Mouse (Mus musculus) lung, postnatal 0 days (tissue): ENCODE results near the gene Mlf2. TPM values are rescaled to one million over a fixed set of nuclear protein-coding genes. Genes with fewer than 3 reads are reported as not detected.

Experiments used
- ATAC-seq: fragments of 200-750 bp; cut with Nextera tagmentation; 2 replicates; pipeline ENCODE4 v1.8.0; 2017; ENCODE audit warnings: moderate library complexity
- DNase-seq: peaks from one replicate; pipeline ENCODE4 v3.0.0-alpha.2; 2016; ENCODE audit warnings: low spot score
- H3K27ac ChIP-seq: fragments of 300-500 bp; sonication (generic); 2 replicates; pipeline ENCODE4 v1.5.1; 2014; ENCODE audit warnings: antibody characterized with exemption, mild to moderate bottlenecking, low read length, mixed read lengths
- H3K27me3 ChIP-seq: fragments of 300-500 bp; sonication (generic); replicated peaks from 2 replicates; pipeline ENCODE4 v1.6.1; 2014; ENCODE audit warnings: low read length, mixed read lengths; ENCODE audit not compliant: insufficient read depth
- H3K36me3 ChIP-seq: fragments of 300-500 bp; sonication (generic); 2 replicates; pipeline ENCODE4 v1.6.1; 2014; ENCODE audit warnings: low read length, mixed read lengths; ENCODE audit not compliant: insufficient read depth
- H3K4me1 ChIP-seq: fragments of 300-500 bp; sonication (generic); 2 replicates; pipeline ENCODE4 v1.6.1; 2014; ENCODE audit warnings: antibody characterized with exemption, low read depth, low read length, mixed read lengths; ENCODE audit not compliant: insufficient read depth
- H3K4me2 ChIP-seq: fragments of 300-500 bp; sonication (generic); replicated peaks from 2 replicates; pipeline ENCODE4 v1.6.1; 2014; ENCODE audit warnings: low read depth, mild to moderate bottlenecking, low read length, moderate library complexity, mixed read lengths
- H3K4me3 ChIP-seq: fragments of 300-500 bp; sonication (generic); 2 replicates; pipeline ENCODE4 v1.5.1; 2014; ENCODE audit warnings: low read depth, low read length
- H3K9ac ChIP-seq: fragments of 300-500 bp; sonication (generic); replicated peaks from 2 replicates; pipeline ENCODE4 v1.6.1; 2014; ENCODE audit warnings: low read depth, mild to moderate bottlenecking
- H3K9me3 ChIP-seq: fragments of 300-500 bp; sonication (generic); 2 replicates; pipeline ENCODE4 v1.6.1; 2016; ENCODE audit warnings: low read length, mixed read lengths
- CTCF ChIP-seq: IDR thresholded peaks from 2 replicates; pipeline ENCODE4 v1.5.1; 2016; ENCODE audit warnings: antibody characterized with exemption, mild to moderate bottlenecking
- EP300 ChIP-seq: IDR thresholded peaks from 2 replicates; pipeline ENCODE4 v1.6.1; 2016; ENCODE audit warnings: antibody characterized with exemption, mild to moderate bottlenecking, control low read depth
- WGBS: fragments of 180-500 bp; shearing (Covaris S2); extraction: QIAGEN DNeasy Blood & Tissue Kit; methylation state at CpG from one replicate; pipeline ENCODE4 v1.1.7; 2014; 5-methylcytosine and 5-hydroxymethylcytosine counted together
- polyA plus RNA-seq: library from polyadenylated mRNA; unstranded; fragments of >200 nt; fragmentation: Nextera tagmentation; extraction: Ambion mirVana; gene quantifications from 2 replicates; pipeline ENCODE4 v1.2.1, GENCODE M21; 2015

Gene Mlf2
- polyA plus RNA-seq, 1 experiment from 2014 or later = 289 TPM

GRCm38 (mm10) chr6:124915942-124916694 lies 15.1 kb upstream of the Mlf2 start:
- DNase-seq = no peak
- H3K27me3 ChIP-seq = no peaks in the 10 kb centered on the region
- H3K4me1 ChIP-seq = peaks cover 19% of the 10 kb centered on the region; the same call in 1 of the 2 replicates
- TF ChIP-seq CTCF = no peak
- no peak for TF ChIP-seq EP300
- peak overlapping the region; percentile 100 for H3K27ac ChIP-seq
- no peak for ATAC-seq
- peak overlapping the region; percentile 98 for H3K9ac ChIP-seq
- 5% methylated on average over 12 of the region's 12 CpGs for WGBS
- H3K36me3 ChIP-seq = peaks cover 9% of the 10 kb centered on the region; the same call in 1 of the 2 replicates
- H3K4me3 ChIP-seq = peak overlapping the region; percentile 97
- peak overlapping the region; percentile 94 for H3K4me2 ChIP-seq
- no peaks in the 10 kb centered on the region for H3K9me3 ChIP-seq

- Histone ChIP-seq H3K9ac (peak overlapping the region; percentile 98), H3K27ac (peak overlapping the region; percentile 100), H3K36me3 (peaks cover 9% of the 10 kb centered on the region; the same call in 1 of the 2 replicates), H3K4me3 (peak overlapping the region; percentile 97), H3K27me3 (no peaks in the 10 kb centered on the region), H3K9me3 (no peaks in the 10 kb centered on the region), H3K4me1 (peaks cover 25% of the 10 kb centered on the region; the same call in 1 of the 2 replicates), H3K4me2 (peak overlapping the region; percentile 94)
- DNase-seq (peak; percentile 93), ATAC-seq (peak; percentile 75)
- WGBS = 2% methylated on average over 40 of the region's 67 CpGs
- TF ChIP-seq CTCF = peak; percentile 67
- peak; percentile 26; the same call in 1 of the 2 replicates for TF ChIP-seq EP300
Measured at GRCm38 (mm10) chr6:124916695-124917517, 14.3 kb upstream of the Mlf2 start.

GRCm38 (mm10) chr6:124917518-124918330 lies 13.5 kb upstream of the Mlf2 start:
- Histone ChIP-seq H3K4me2 (peak overlapping the region; percentile 94), H3K9me3 (no peaks in the 10 kb centered on the region), H3K4me1 (peaks cover 27% of the 10 kb centered on the region; the same call in 1 of the 2 replicates), H3K9ac (peak overlapping the region; percentile 98), H3K27me3 (no peaks in the 10 kb centered on the region), H3K36me3 (peaks cover 9% of the 10 kb centered on the region; the same call in 1 of the 2 replicates), H3K4me3 (peak overlapping the region; percentile 97), H3K27ac (peak overlapping the region; percentile 100)
- TF ChIP-seq EP300 = no peak
- TF ChIP-seq CTCF = no peak
- DNase-seq (peak; percentile 98), ATAC-seq (peak; percentile 72)
- 2% methylated on average over 26 of the region's 89 CpGs for WGBS

GRCm38 (mm10) chr6:124918331-124918690 lies 12.9 kb upstream of the Mlf2 start:
- H3K4me1 ChIP-seq = peaks cover 27% of the 10 kb centered on the region; the same call in 1 of the 2 replicates

GRCm38 (mm10) chr6:124918890-124919627 lies 12.1 kb upstream of the Mlf2 start:
- TF ChIP-seq CTCF = no peak
- TF ChIP-seq EP300 = no peak
- peak overlapping the region; percentile 94 for H3K4me2 ChIP-seq
- no peaks in the 10 kb centered on the region for H3K9me3 ChIP-seq
- no peak for ATAC-seq
- H3K27ac ChIP-seq = peak overlapping the region; percentile 100
- no peak for DNase-seq
- H3K27me3 ChIP-seq = no peaks in the 10 kb centered on the region
- H3K4me1 ChIP-seq = peaks cover 27% of the 10 kb centered on the region; the same call in 1 of the 2 replicates
- WGBS = 11% methylated on average over 13 of the region's 14 CpGs
- no peak overlapping the region for H3K9ac ChIP-seq
- 0 out of 2 replicates have a peak overlapping the region, but pooled peaks have one; percentile 18 for H3K4me3 ChIP-seq
- peaks cover 4% of the 10 kb centered on the region; the same call in 1 of the 2 replicates for H3K36me3 ChIP-seq

More at GRCm38 (mm10) chr6:124918331-124918690, 12.9 kb upstream of the Mlf2 start:
- H3K27ac ChIP-seq = peak overlapping the region; percentile 100
- peak overlapping the region; percentile 98 for H3K9ac ChIP-seq
- WGBS = 11% methylated on average over 7 of the region's 7 CpGs
- H3K27me3 ChIP-seq = no peaks in the 10 kb centered on the region
- DNase-seq (no peak), ATAC-seq (no peak)
- TF ChIP-seq EP300 = no peak
- TF ChIP-seq CTCF = no peak
- H3K4me3 ChIP-seq = peak overlapping the region; percentile 97
- H3K4me2 ChIP-seq = peak overlapping the region; percentile 94
- H3K9me3 ChIP-seq = no peaks in the 10 kb centered on the region
- peaks cover 9% of the 10 kb centered on the region; the same call in 1 of the 2 replicates for H3K36me3 ChIP-seq
